Mouse (Mus musculus): Measurements from ENCODE around the gene Wdr86. TPM values are rescaled to one million over a fixed set of nuclear protein-coding genes. Genes with fewer than 3 reads are reported as not detected.

The Wdr86 gene
- total RNA-seq, 2 experiments from 2014 or later = 1.5 TPM; not detected in 1

GRCm38 (mm10) chr5:24733771-24734426, 3.4 kb upstream of the Wdr86 start:
- no peak for ATAC-seq (replicated peaks; ENCODE audit: poor library complexity, severe bottlenecking)

GRCm38 (mm10) chr5:24733134-24733533, 2.6 kb upstream of the Wdr86 start:
- no peak for ATAC-seq (replicated peaks; ENCODE audit: poor library complexity, severe bottlenecking)

- no peak for ATAC-seq (replicated peaks; ENCODE audit: poor library complexity, severe bottlenecking)
Observed at GRCm38 (mm10) chr5:24730986-24731385, 459 bp upstream of the Wdr86 start.

- ATAC-seq (replicated peaks; ENCODE audit: poor library complexity, severe bottlenecking) = peak; percentile 59
Observed at GRCm38 (mm10) chr5:24729797-24730487, 585 bp downstream of the Wdr86 start.

- ATAC-seq (replicated peaks; ENCODE audit: poor library complexity, severe bottlenecking) = no peak
Observed at GRCm38 (mm10) chr5:24726901-24727836, 3.4 kb downstream of the Wdr86 start.

GRCm38 (mm10) chr5:24725897-24726296, 4.6 kb downstream of the Wdr86 start:
- ATAC-seq (replicated peaks; ENCODE audit: poor library complexity, severe bottlenecking) = no peak

- ATAC-seq (replicated peaks; ENCODE audit: poor library complexity, severe bottlenecking) = no peak
Observed at GRCm38 (mm10) chr5:24724805-24725204, 5.7 kb downstream of the Wdr86 start.

GRCm38 (mm10) chr5:24724270-24724634, 6.3 kb downstream of the Wdr86 start:
- ATAC-seq (replicated peaks; ENCODE audit: poor library complexity, severe bottlenecking) = no peak

- no peak for ATAC-seq (replicated peaks; ENCODE audit: poor library complexity, severe bottlenecking)
Observed at GRCm38 (mm10) chr5:24723527-24724269, 6.8 kb downstream of the Wdr86 start.

GRCm38 (mm10) chr5:24719852-24720251, 10.7 kb downstream of the Wdr86 start:
- ATAC-seq (replicated peaks; ENCODE audit: poor library complexity, severe bottlenecking) = peak; percentile 80

- ATAC-seq (replicated peaks; ENCODE audit: poor library complexity, severe bottlenecking) = no peak
Observed at GRCm38 (mm10) chr5:24718076-24718475, 12.5 kb downstream of the Wdr86 start.

- ATAC-seq (replicated peaks; ENCODE audit: poor library complexity, severe bottlenecking) = no peak
Observed at GRCm38 (mm10) chr5:24713987-24714386, 16.5 kb downstream of the Wdr86 start.

GRCm38 (mm10) chr5:24713199-24713598, 17.3 kb downstream of the Wdr86 start:
- no peak for ATAC-seq (replicated peaks; ENCODE audit: poor library complexity, severe bottlenecking)

- no peak for ATAC-seq (replicated peaks; ENCODE audit: poor library complexity, severe bottlenecking)
Observed at GRCm38 (mm10) chr5:24711615-24712014, 18.9 kb downstream of the Wdr86 start.

GRCm38 (mm10) chr5:24709962-24710361, 20.6 kb downstream of the Wdr86 start:
- no peak for ATAC-seq (replicated peaks; ENCODE audit: poor library complexity, severe bottlenecking)

- ATAC-seq (replicated peaks; ENCODE audit: poor library complexity, severe bottlenecking) = no peak
Observed at GRCm38 (mm10) chr5:24704615-24705014, 25.9 kb downstream of the Wdr86 start.

- ATAC-seq (replicated peaks; ENCODE audit: poor library complexity, severe bottlenecking) = no peak
Observed at GRCm38 (mm10) chr5:24701271-24701670, 29.3 kb downstream of the Wdr86 start.

- ATAC-seq (replicated peaks; ENCODE audit: poor library complexity, severe bottlenecking) = no peak
Observed at GRCm38 (mm10) chr5:24696704-24697103, 33.8 kb downstream of the Wdr86 start.

GRCm38 (mm10) chr5:24687696-24688095, 42.8 kb downstream of the Wdr86 start:
- peak; percentile 70 for ATAC-seq (replicated peaks; ENCODE audit: poor library complexity, severe bottlenecking)

All from granulocyte monocyte progenitor cell, adult 5-6 weeks (primary cell).